Mouse (Mus musculus): ENCODE data around the gene Irak2.

GRCm38 (mm10) chr6:113632863-113633262, 5.4 kb upstream of the Irak2 start:
- TF ChIP-seq CTCF (IDR thresholded peaks at IDR 0.05; ENCODE audit: low read depth, low read length) (no peak), POLR2A (IDR thresholded peaks at IDR 0.05; ENCODE audit: borderline replicate concordance, low read depth, low read length) (no peak)

Measured in bone marrow macrophage, adult 2 months (primary cell).